Mouse (Mus musculus): ENCODE measurements around the gene Gas7.

DNA sequence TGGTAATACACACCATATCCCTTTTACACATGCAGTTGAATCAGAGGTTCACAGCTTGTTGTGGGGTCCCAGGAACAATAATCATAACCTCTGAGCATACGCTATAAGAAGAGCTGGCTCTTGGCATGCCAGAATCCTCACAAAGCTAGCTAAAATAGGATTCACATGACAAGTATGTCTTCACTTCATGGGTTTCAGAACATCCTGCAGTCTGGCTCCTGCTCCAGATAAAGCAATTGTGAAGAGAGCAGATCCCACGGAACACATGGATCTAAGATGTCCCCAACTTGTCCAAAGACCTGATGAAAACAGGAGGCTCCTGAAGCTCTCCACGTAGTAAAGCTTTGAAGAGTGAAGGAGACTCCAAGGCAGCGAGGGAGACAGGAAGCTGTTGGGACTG lies 260.1 kb downstream of the Gas7 start:
- TF ChIP-seq CTCF (IDR thresholded peaks at IDR 0.05; ENCODE audit: low read depth) = no peak
- no peak for TF ChIP-seq EP300 (IDR thresholded peaks at IDR 0.05; ENCODE audit: low read depth)
